Mouse (Mus musculus): ENCODE results near the gene Krt12. TPM values are rescaled to one million over a fixed set of nuclear protein-coding genes. Genes with fewer than 3 reads are reported as not detected.

Krt12 gene
- not detected in 2 replicates for polyA plus RNA-seq (2015; fragmentation: Nextera tagmentation; extraction: Ambion mirVana)

GRCm38 (mm10) chr11:99422159-99422558, at the start of gene Krt12:
Krt12 (minus strand) TSS chr11:99422259.
- WGBS, result 85% methylated on average over 10 of the region's 10 CpGs

GRCm38 (mm10) chr11:99469228-99469627, 47.2 kb upstream of the Krt12 start:
- Histone ChIP-seq H3K4me3 (no peak overlapping the region), H3K4me2 (no peak overlapping the region), H3K27me3 (no peaks in the 10 kb centered on the region), H3K9ac (no peak overlapping the region), H3K27ac (no peak overlapping the region), H3K9me3 (no peaks in the 10 kb centered on the region), H3K36me3 (no peaks in the 10 kb centered on the region), H3K4me1 (0 out of 2 replicates have a peak, but pooled peaks cover 2% of the 10 kb centered on the region)
- no peak for ATAC-seq (ENCODE audit: insufficient number of reproducible peaks, insufficient read depth, low FRiP score, low TSS enrichment, low read depth)
- WGBS, result 86% methylated on average over 4 of the region's 4 CpGs

More at GRCm38 (mm10) chr11:99422159-99422558, at the start of gene Krt12:
- Histone ChIP-seq H3K27me3 (0 out of 2 replicates have a peak, but pooled peaks cover 4% of the 10 kb centered on the region), H3K9ac (no peak within 1 kb of the TSS), H3K4me2 (no peak within 1 kb of the TSS), H3K36me3 (no peaks in the 10 kb centered on the region), H3K9me3 (no peaks in the 10 kb centered on the region), H3K27ac (no peak within 1 kb of the TSS), H3K4me1 (no peaks in the 10 kb centered on the region), H3K4me3 (no peak within 1 kb of the TSS)
- no peak for ATAC-seq (ENCODE audit: insufficient number of reproducible peaks, insufficient read depth, low FRiP score, low TSS enrichment, low read depth)

GRCm38 (mm10) chr11:99468566-99468965, 46.5 kb upstream of the Krt12 start:
- Histone ChIP-seq H3K9ac (no peak overlapping the region), H3K27ac (no peak overlapping the region), H3K4me2 (no peak overlapping the region), H3K4me3 (no peak overlapping the region), H3K4me1 (0 out of 2 replicates have a peak, but pooled peaks cover 2% of the 10 kb centered on the region), H3K27me3 (no peaks in the 10 kb centered on the region), H3K36me3 (no peaks in the 10 kb centered on the region), H3K9me3 (no peaks in the 10 kb centered on the region)
- 69% methylated on average over 11 of the region's 11 CpGs for WGBS
- ATAC-seq (ENCODE audit: insufficient number of reproducible peaks, insufficient read depth, low FRiP score, low TSS enrichment, low read depth), result no peak

- Histone ChIP-seq H3K9ac (no peak overlapping the region), H3K27me3 (0 out of 2 replicates have a peak, but pooled peaks cover 4% of the 10 kb centered on the region), H3K36me3 (no peaks in the 10 kb centered on the region), H3K4me3 (no peak overlapping the region), H3K27ac (no peak overlapping the region), H3K4me1 (0 out of 2 replicates have a peak, but pooled peaks cover 2% of the 10 kb centered on the region), H3K9me3 (no peaks in the 10 kb centered on the region), H3K4me2 (no peak overlapping the region)
- WGBS, result 22% methylated on average over 7 of the region's 7 CpGs
- ATAC-seq (ENCODE audit: insufficient number of reproducible peaks, insufficient read depth, low FRiP score, low TSS enrichment, low read depth), result no peak
These were observed 44.3 kb upstream of the Krt12 start for GRCm38 (mm10) chr11:99466316-99466715.

GRCm38 (mm10) chr11:99464836-99465235, 42.8 kb upstream of the Krt12 start:
- H3K9ac ChIP-seq, result no peak overlapping the region
- H3K27ac ChIP-seq, result no peak overlapping the region
- no peak overlapping the region for H3K4me3 ChIP-seq
- 4% methylated on average over 5 of the region's 5 CpGs for WGBS
- no peaks in the 10 kb centered on the region for H3K36me3 ChIP-seq
- no peaks in the 10 kb centered on the region for H3K9me3 ChIP-seq
- 0 out of 2 replicates have a peak, but pooled peaks cover 4% of the 10 kb centered on the region for H3K27me3 ChIP-seq
- no peak overlapping the region for H3K4me2 ChIP-seq
- ATAC-seq (ENCODE audit: insufficient number of reproducible peaks, insufficient read depth, low FRiP score, low TSS enrichment, low read depth), result no peak
- 0 out of 2 replicates have a peak, but pooled peaks cover 2% of the 10 kb centered on the region for H3K4me1 ChIP-seq

- Histone ChIP-seq H3K9me3 (no peaks in the 10 kb centered on the region), H3K4me3 (no peak overlapping the region), H3K27me3 (0 out of 2 replicates have a peak, but pooled peaks cover 4% of the 10 kb centered on the region), H3K36me3 (no peaks in the 10 kb centered on the region), H3K4me1 (0 out of 2 replicates have a peak, but pooled peaks cover 2% of the 10 kb centered on the region), H3K9ac (no peak overlapping the region), H3K4me2 (no peak overlapping the region), H3K27ac (no peak overlapping the region)
- ATAC-seq (ENCODE audit: insufficient number of reproducible peaks, insufficient read depth, low FRiP score, low TSS enrichment, low read depth), result no peak
- WGBS, result 9% methylated on average over 8 of the region's 8 CpGs
These were observed 41.1 kb upstream of the Krt12 start for GRCm38 (mm10) chr11:99463155-99463554.

- no peaks in the 10 kb centered on the region for H3K9me3 ChIP-seq
- WGBS, result 73% methylated on average over 7 of the region's 7 CpGs
- H3K4me3 ChIP-seq, result no peak overlapping the region
- no peak overlapping the region for H3K4me2 ChIP-seq
- 0 out of 2 replicates have a peak, but pooled peaks cover 4% of the 10 kb centered on the region for H3K27me3 ChIP-seq
- no peak overlapping the region for H3K9ac ChIP-seq
- no peak overlapping the region for H3K27ac ChIP-seq
- H3K4me1 ChIP-seq, result 0 out of 2 replicates have a peak, but pooled peaks cover 2% of the 10 kb centered on the region
- no peak for ATAC-seq (ENCODE audit: insufficient number of reproducible peaks, insufficient read depth, low FRiP score, low TSS enrichment, low read depth)
- no peaks in the 10 kb centered on the region for H3K36me3 ChIP-seq
These were observed 39.7 kb upstream of the Krt12 start for GRCm38 (mm10) chr11:99461736-99462135.

GRCm38 (mm10) chr11:99458887-99459286, 36.8 kb upstream of the Krt12 start:
- Histone ChIP-seq H3K4me2 (no peak overlapping the region), H3K4me1 (no peaks in the 10 kb centered on the region), H3K36me3 (no peaks in the 10 kb centered on the region), H3K9me3 (no peaks in the 10 kb centered on the region), H3K27ac (no peak overlapping the region), H3K27me3 (0 out of 2 replicates have a peak, but pooled peaks cover 4% of the 10 kb centered on the region), H3K4me3 (no peak overlapping the region), H3K9ac (no peak overlapping the region)
- ATAC-seq (ENCODE audit: insufficient number of reproducible peaks, insufficient read depth, low FRiP score, low TSS enrichment, low read depth), result no peak
- WGBS, result 68% methylated on average over 7 of the region's 7 CpGs

GRCm38 (mm10) chr11:99454759-99455158, 32.7 kb upstream of the Krt12 start:
- ATAC-seq (ENCODE audit: insufficient number of reproducible peaks, insufficient read depth, low FRiP score, low TSS enrichment, low read depth), result no peak
- H3K4me3 ChIP-seq, result no peak overlapping the region
- no peak overlapping the region for H3K4me2 ChIP-seq
- H3K27ac ChIP-seq, result no peak overlapping the region
- no peaks in the 10 kb centered on the region for H3K36me3 ChIP-seq
- WGBS, result 77% methylated on average over 10 of the region's 10 CpGs
- H3K27me3 ChIP-seq, result no peaks in the 10 kb centered on the region
- H3K9ac ChIP-seq, result no peak overlapping the region
- no peaks in the 10 kb centered on the region for H3K4me1 ChIP-seq
- no peaks in the 10 kb centered on the region for H3K9me3 ChIP-seq

GRCm38 (mm10) chr11:99454044-99454443, 32.0 kb upstream of the Krt12 start:
- no peaks in the 10 kb centered on the region for H3K4me1 ChIP-seq
- H3K27ac ChIP-seq, result no peak overlapping the region
- ATAC-seq (ENCODE audit: insufficient number of reproducible peaks, insufficient read depth, low FRiP score, low TSS enrichment, low read depth), result no peak
- H3K9me3 ChIP-seq, result no peaks in the 10 kb centered on the region
- no peaks in the 10 kb centered on the region for H3K36me3 ChIP-seq
- no peak overlapping the region for H3K4me3 ChIP-seq
- no peaks in the 10 kb centered on the region for H3K27me3 ChIP-seq
- no peak overlapping the region for H3K4me2 ChIP-seq
- WGBS, result 81% methylated on average over 4 of the region's 4 CpGs
- H3K9ac ChIP-seq, result no peak overlapping the region

- H3K4me1 ChIP-seq, result no peaks in the 10 kb centered on the region
- H3K9me3 ChIP-seq, result no peaks in the 10 kb centered on the region
- no peak overlapping the region for H3K9ac ChIP-seq
- H3K36me3 ChIP-seq, result no peaks in the 10 kb centered on the region
- WGBS, result 54% methylated on average over 2 of the region's 2 CpGs
- H3K4me2 ChIP-seq, result no peak overlapping the region
- no peak overlapping the region for H3K27ac ChIP-seq
- H3K4me3 ChIP-seq, result no peak overlapping the region
- no peaks in the 10 kb centered on the region for H3K27me3 ChIP-seq
- ATAC-seq (ENCODE audit: insufficient number of reproducible peaks, insufficient read depth, low FRiP score, low TSS enrichment, low read depth), result no peak
These were observed 26.7 kb upstream of the Krt12 start for GRCm38 (mm10) chr11:99448769-99449168.

GRCm38 (mm10) chr11:99441220-99441619, 19.2 kb upstream of the Krt12 start:
- no peak overlapping the region for H3K4me2 ChIP-seq
- ATAC-seq (ENCODE audit: insufficient number of reproducible peaks, insufficient read depth, low FRiP score, low TSS enrichment, low read depth), result no peak
- 69% methylated on average over 8 of the region's 8 CpGs for WGBS
- H3K4me1 ChIP-seq, result peaks cover 9% of the 10 kb centered on the region
- no peak overlapping the region for H3K4me3 ChIP-seq
- H3K27ac ChIP-seq, result no peak overlapping the region
- no peaks in the 10 kb centered on the region for H3K27me3 ChIP-seq
- H3K9me3 ChIP-seq, result no peaks in the 10 kb centered on the region
- no peaks in the 10 kb centered on the region for H3K36me3 ChIP-seq
- H3K9ac ChIP-seq, result no peak overlapping the region

Data from embryonic facial prominence, embryonic 13.5 days (tissue).